Mouse (Mus musculus): Measurements from ENCODE around the gene Pcna. TPM values are rescaled to one million over a fixed set of nuclear protein-coding genes. Genes with fewer than 3 reads are reported as not detected.
"Not testable (repeated sequence)": the region's sequence is repeated elsewhere in the genome, so short reads cannot be mapped to it uniquely, and the experiment has no call there.

The Pcna gene
- polyA plus RNA-seq (2014; fragmentation: Nextera tagmentation; extraction: Ambion mirVana), result 296 and 298 TPM in 2 replicates

- DNase-seq (ENCODE audit: low spot score) (peak; percentile 96), ATAC-seq (replicated peaks; ENCODE audit: low FRiP score, low TSS enrichment, low read depth) (peak; percentile 99)
- H3K4me3 ChIP-seq (ENCODE audit: low read depth, low read length), result peak within 1 kb of the TSS; percentile 59
- peaks cover 15% of the 10 kb centered on the region for H3K4me1 ChIP-seq (replicated peaks; ENCODE audit: control insufficient read depth, insufficient read depth, low read length)
- H3K36me3 ChIP-seq (ENCODE audit: control insufficient read depth, insufficient read depth, low read length), result peaks cover 31% of the 10 kb centered on the region
- peak within 1 kb of the TSS; percentile 78 for H3K4me2 ChIP-seq (ENCODE audit: low read length)
- no peaks in the 10 kb centered on the region for H3K27me3 ChIP-seq (replicated peaks; ENCODE audit: control insufficient read depth, insufficient read depth, low read length)
- under 1% methylated on average over 75 of the region's 79 CpGs for WGBS
- H3K9me3 ChIP-seq (ENCODE audit: control insufficient read depth, low read length), result no peaks in the 10 kb centered on the region
- peak within 1 kb of the TSS; percentile 87 for H3K27ac ChIP-seq (ENCODE audit: low read depth)
- H3K9ac ChIP-seq (ENCODE audit: low read length), result peak within 1 kb of the TSS; percentile 57
Measured at GRCm38 (mm10) chr2:132252542-132253528, at the start of gene Pcna. Gene Pcna (minus strand): TSS chr2:132253314.

GRCm38 (mm10) chr2:132301436-132301835 is 48.3 kb upstream of the Pcna start:
- Histone ChIP-seq H3K9me3 (ENCODE audit: control insufficient read depth, low read length) (no peaks in the 10 kb centered on the region), H3K9ac (ENCODE audit: low read length) (no peak overlapping the region), H3K4me2 (ENCODE audit: low read length) (no peak overlapping the region), H3K27me3 (replicated peaks; ENCODE audit: control insufficient read depth, insufficient read depth, low read length) (no peaks in the 10 kb centered on the region), H3K27ac (ENCODE audit: low read depth) (no peak overlapping the region), H3K36me3 (ENCODE audit: control insufficient read depth, insufficient read depth, low read length) (peaks cover 79% of the 10 kb centered on the region), H3K4me1 (replicated peaks; ENCODE audit: control insufficient read depth, insufficient read depth, low read length) (no peaks in the 10 kb centered on the region), H3K4me3 (ENCODE audit: low read depth, low read length) (no peak overlapping the region)
- WGBS, result 90% methylated on average over 4 of the region's 4 CpGs
- ATAC-seq (replicated peaks; ENCODE audit: low FRiP score, low TSS enrichment, low read depth) (no peak), DNase-seq (ENCODE audit: low spot score) (no peak)

GRCm38 (mm10) chr2:132298250-132298649 is 45.1 kb upstream of the Pcna start:
- Histone ChIP-seq H3K9ac (ENCODE audit: low read length) (no peak overlapping the region), H3K4me1 (replicated peaks; ENCODE audit: control insufficient read depth, insufficient read depth, low read length) (no peaks in the 10 kb centered on the region), H3K27me3 (replicated peaks; ENCODE audit: control insufficient read depth, insufficient read depth, low read length) (no peaks in the 10 kb centered on the region), H3K27ac (ENCODE audit: low read depth) (no peak overlapping the region), H3K9me3 (ENCODE audit: control insufficient read depth, low read length) (no peaks in the 10 kb centered on the region), H3K36me3 (ENCODE audit: control insufficient read depth, insufficient read depth, low read length) (peaks cover 81% of the 10 kb centered on the region), H3K4me3 (ENCODE audit: low read depth, low read length) (no peak overlapping the region), H3K4me2 (ENCODE audit: low read length) (no peak overlapping the region)
- no peak for ATAC-seq (replicated peaks; ENCODE audit: low FRiP score, low TSS enrichment, low read depth)
- no peak for DNase-seq (ENCODE audit: low spot score)
- 94% methylated on average over 4 of the region's 4 CpGs for WGBS

GRCm38 (mm10) chr2:132293694-132294450 is 40.8 kb upstream of the Pcna start:
- Histone ChIP-seq H3K4me2 (ENCODE audit: low read length) (no peak overlapping the region), H3K9me3 (ENCODE audit: control insufficient read depth, low read length) (no peaks in the 10 kb centered on the region), H3K36me3 (ENCODE audit: control insufficient read depth, insufficient read depth, low read length) (peaks cover 45% of the 10 kb centered on the region), H3K27me3 (replicated peaks; ENCODE audit: control insufficient read depth, insufficient read depth, low read length) (no peaks in the 10 kb centered on the region), H3K27ac (ENCODE audit: low read depth) (no peak overlapping the region), H3K4me3 (ENCODE audit: low read depth, low read length) (no peak overlapping the region), H3K9ac (ENCODE audit: low read length) (no peak overlapping the region), H3K4me1 (replicated peaks; ENCODE audit: control insufficient read depth, insufficient read depth, low read length) (no peaks in the 10 kb centered on the region)
- ATAC-seq (replicated peaks; ENCODE audit: low FRiP score, low TSS enrichment, low read depth), result no peak
- DNase-seq (ENCODE audit: low spot score), result no peak
- 88% methylated on average over 10 of the region's 10 CpGs for WGBS

GRCm38 (mm10) chr2:132292083-132292482 is 39.0 kb upstream of the Pcna start:
- H3K27ac ChIP-seq (ENCODE audit: low read depth), result no peak overlapping the region
- no peak overlapping the region for H3K4me3 ChIP-seq (ENCODE audit: low read depth, low read length)
- no peak overlapping the region for H3K4me2 ChIP-seq (ENCODE audit: low read length)
- 37% methylated on average over 4 of the region's 4 CpGs for WGBS
- H3K36me3 ChIP-seq (ENCODE audit: control insufficient read depth, insufficient read depth, low read length), result peaks cover 28% of the 10 kb centered on the region
- no peak for ATAC-seq (replicated peaks; ENCODE audit: low FRiP score, low TSS enrichment, low read depth)
- H3K9me3 ChIP-seq (ENCODE audit: control insufficient read depth, low read length), result no peaks in the 10 kb centered on the region
- no peak overlapping the region for H3K9ac ChIP-seq (ENCODE audit: low read length)
- no peaks in the 10 kb centered on the region for H3K27me3 ChIP-seq (replicated peaks; ENCODE audit: control insufficient read depth, insufficient read depth, low read length)
- no peaks in the 10 kb centered on the region for H3K4me1 ChIP-seq (replicated peaks; ENCODE audit: control insufficient read depth, insufficient read depth, low read length)
- no peak for DNase-seq (ENCODE audit: low spot score)

GRCm38 (mm10) chr2:132291265-132291664 is 38.2 kb upstream of the Pcna start:
- H3K9ac ChIP-seq (ENCODE audit: low read length), result no peak overlapping the region
- no peak overlapping the region for H3K27ac ChIP-seq (ENCODE audit: low read depth)
- H3K4me3 ChIP-seq (ENCODE audit: low read depth, low read length), result no peak overlapping the region
- 76% methylated on average over 3 of the region's 3 CpGs for WGBS
- no peaks in the 10 kb centered on the region for H3K27me3 ChIP-seq (replicated peaks; ENCODE audit: control insufficient read depth, insufficient read depth, low read length)
- peaks cover 21% of the 10 kb centered on the region for H3K36me3 ChIP-seq (ENCODE audit: control insufficient read depth, insufficient read depth, low read length)
- no peak for DNase-seq (ENCODE audit: low spot score)
- no peak overlapping the region for H3K4me2 ChIP-seq (ENCODE audit: low read length)
- no peaks in the 10 kb centered on the region for H3K9me3 ChIP-seq (ENCODE audit: control insufficient read depth, low read length)
- ATAC-seq (replicated peaks; ENCODE audit: low FRiP score, low TSS enrichment, low read depth), result no peak
- no peaks in the 10 kb centered on the region for H3K4me1 ChIP-seq (replicated peaks; ENCODE audit: control insufficient read depth, insufficient read depth, low read length)

- Histone ChIP-seq H3K4me1 (replicated peaks; ENCODE audit: control insufficient read depth, insufficient read depth, low read length) (no peaks in the 10 kb centered on the region), H3K4me2 (ENCODE audit: low read length) (no peak overlapping the region), H3K27me3 (replicated peaks; ENCODE audit: control insufficient read depth, insufficient read depth, low read length) (no peaks in the 10 kb centered on the region), H3K27ac (ENCODE audit: low read depth) (no peak overlapping the region), H3K9ac (ENCODE audit: low read length) (no peak overlapping the region), H3K9me3 (ENCODE audit: control insufficient read depth, low read length) (no peaks in the 10 kb centered on the region), H3K4me3 (ENCODE audit: low read depth, low read length) (no peak overlapping the region), H3K36me3 (ENCODE audit: control insufficient read depth, insufficient read depth, low read length) (peaks cover 16% of the 10 kb centered on the region)
- 79% methylated on average over 6 of the region's 6 CpGs for WGBS
- DNase-seq (ENCODE audit: low spot score) (no peak), ATAC-seq (replicated peaks; ENCODE audit: low FRiP score, low TSS enrichment, low read depth) (no peak)
Measured at GRCm38 (mm10) chr2:132290808-132291207, 37.7 kb upstream of the Pcna start.

GRCm38 (mm10) chr2:132289213-132289612 is 36.1 kb upstream of the Pcna start:
- H3K9me3 ChIP-seq (ENCODE audit: control insufficient read depth, low read length); H3K4me3 ChIP-seq (ENCODE audit: low read depth, low read length); DNase-seq (ENCODE audit: low spot score); H3K27me3 ChIP-seq (replicated peaks; ENCODE audit: control insufficient read depth, insufficient read depth, low read length); H3K4me1 ChIP-seq (replicated peaks; ENCODE audit: control insufficient read depth, insufficient read depth, low read length); H3K9ac ChIP-seq (ENCODE audit: low read length); H3K4me2 ChIP-seq (ENCODE audit: low read length); H3K27ac ChIP-seq (ENCODE audit: low read depth); H3K36me3 ChIP-seq (ENCODE audit: control insufficient read depth, insufficient read depth, low read length); ATAC-seq (replicated peaks; ENCODE audit: low FRiP score, low TSS enrichment, low read depth): not testable (repeated sequence)
- WGBS, result 67% methylated on average over 5 of the region's 7 CpGs

Measured in intestine, embryonic 14.5 days (tissue).